Mouse (Mus musculus) Patski (cell line): ENCODE data around the gene Abcc5. TPM values are rescaled to one million over a fixed set of nuclear protein-coding genes. Genes with fewer than 3 reads are reported as not detected.

ENCODE experiments used
- ATAC-seq: fragments of 100-300 bp; one replicate; pipeline ENCODE4 v1.8.0; 2021
- CTCF ChIA-PET: fragments of 350-600 bp; sonication (Branson Sonifier 250); formaldehyde crosslinking; loops from one replicate; lab custom pipeline; 2022; ENCODE audit warnings: inconsistent platforms; lab: Charles Lee
- POLR2A ChIA-PET: fragments of 350-600 bp; sonication (Branson Sonifier 250); formaldehyde crosslinking; loops from one replicate; lab custom pipeline; 2022; ENCODE audit warnings: antibody characterized with exemption, inconsistent platforms; lab: Charles Lee
- DNase-seq: peaks from one replicate; pipeline ENCODE4 v3.0.0-alpha.2; 2011; ENCODE audit warnings: low read depth, low spot score
- H3K27me3 ChIP-seq: fragments of 371-371 bp; one replicate; pipeline ENCODE4 v1.5.1; 2021
- CTCF ChIP-seq: fragments of 100-300 bp; IDR thresholded peaks from one replicate; pipeline ENCODE4 v1.5.1; 2021
- in situ Hi-C: fragments of 300-500 bp; cut with MboI; formaldehyde crosslinking; loops from 3 replicates; pipeline ENCODE4 v1.11.1; 2018; ENCODE audit warnings: low pct_unique_long_range_greater_than_20kb, mixed read lengths
- polyA plus RNA-seq: library from polyadenylated mRNA; unstranded; gene quantifications from one replicate; pipeline ENCODE4 v1.2.3, GENCODE M21; 2021

Gene Abcc5
- polyA plus RNA-seq, 1 experiment from 2014 or later: 60.2 TPM

DNA sequence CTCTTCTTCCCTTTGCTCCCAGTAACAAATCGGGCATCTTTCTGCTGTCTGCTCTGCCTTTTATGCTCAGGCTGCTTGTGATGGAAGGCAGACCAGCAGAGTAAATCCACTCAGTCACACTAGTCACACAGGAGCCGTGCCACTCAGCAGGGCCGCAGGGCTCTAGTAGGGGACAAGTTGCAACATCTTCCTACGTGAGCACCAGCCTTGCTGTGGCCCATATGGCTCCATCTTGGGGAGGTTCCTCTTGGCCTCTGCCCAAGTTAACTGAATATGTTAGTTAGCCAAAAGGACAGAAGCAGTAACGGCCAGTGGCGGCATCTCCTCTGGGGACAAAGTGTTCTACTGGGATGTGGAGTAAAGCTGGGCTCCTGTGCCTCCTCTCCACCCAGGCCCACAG is 109.4 kb downstream of the Abcc5 start:
- in situ Hi-C loops: no loop called here
- CTCF ChIA-PET: interaction anchor here (1.5 to 2.0 kb wide), 2 partner anchors 15 to 82 kb away, joined by 3 to 4 read pairs; partner anchors contain the start of gene Parl
- no peak for TF ChIP-seq CTCF
- DNase-seq: no peak
- ATAC-seq: no peak
- POLR2A ChIA-PET: interaction anchor here (0.6 kb wide), 1 partner anchor 9 kb away, joined by 6 read pairs; no protein-coding TSS in a partner anchor
- H3K27me3 ChIP-seq: no peaks in the 10 kb centered on the region

DNA sequence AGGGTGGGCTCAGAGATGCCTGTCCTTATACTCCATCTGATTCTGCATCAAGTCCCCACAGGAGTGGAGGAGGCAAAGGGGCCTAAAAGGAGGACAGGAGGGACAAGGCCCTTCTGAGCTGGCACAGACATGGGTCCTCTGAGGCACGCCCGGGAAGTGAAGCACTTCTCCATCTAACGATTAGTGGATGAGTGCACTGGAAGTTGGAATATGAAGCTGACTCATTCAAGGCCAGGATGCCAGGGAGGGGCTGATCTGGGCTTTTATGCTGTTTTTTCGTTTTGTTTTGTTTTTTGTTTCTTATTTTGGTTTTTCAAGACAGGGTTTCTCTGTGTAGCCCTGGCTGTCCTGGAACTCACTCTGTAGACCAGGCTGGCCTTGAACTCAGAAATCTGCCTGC is 110.9 kb downstream of the Abcc5 start:
- ATAC-seq (no peak), DNase-seq (no peak)
- no peaks in the 10 kb centered on the region for H3K27me3 ChIP-seq
- in situ Hi-C loops: no loop called here
- ChIA-PET CTCF (no interaction called here), POLR2A (interaction anchor here (0.5 kb wide), 1 partner anchor 11 kb away, joined by 4 read pairs; no protein-coding TSS in a partner anchor)
- no peak for TF ChIP-seq CTCF

DNA sequence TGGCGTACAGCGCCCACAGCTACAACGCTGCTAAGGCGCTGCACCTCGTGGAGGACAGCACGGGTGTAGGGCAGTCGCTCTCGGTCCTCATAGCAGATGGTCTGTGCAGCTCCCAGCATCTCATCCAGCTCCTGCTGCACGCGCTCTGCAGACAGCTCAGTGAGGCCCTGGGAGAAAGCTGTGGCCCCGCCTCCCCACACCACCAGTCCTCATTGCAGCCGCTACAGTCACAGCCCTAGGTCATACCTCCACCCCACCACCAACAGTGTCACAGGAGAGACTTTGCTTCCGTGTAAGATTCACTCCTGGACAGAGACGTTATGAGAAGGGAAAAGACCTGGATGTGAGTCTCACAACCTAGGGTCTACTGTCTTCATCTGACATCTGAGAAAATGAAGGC is 113.9 kb downstream of the Abcc5 start:
- DNase-seq: no peak
- in situ Hi-C loops: no loop called here
- ATAC-seq: no peak
- CTCF ChIA-PET: no interaction called here
- POLR2A ChIA-PET: no interaction called here
- peaks cover 3% of the 10 kb centered on the region for H3K27me3 ChIP-seq
- no peak for TF ChIP-seq CTCF

DNA sequence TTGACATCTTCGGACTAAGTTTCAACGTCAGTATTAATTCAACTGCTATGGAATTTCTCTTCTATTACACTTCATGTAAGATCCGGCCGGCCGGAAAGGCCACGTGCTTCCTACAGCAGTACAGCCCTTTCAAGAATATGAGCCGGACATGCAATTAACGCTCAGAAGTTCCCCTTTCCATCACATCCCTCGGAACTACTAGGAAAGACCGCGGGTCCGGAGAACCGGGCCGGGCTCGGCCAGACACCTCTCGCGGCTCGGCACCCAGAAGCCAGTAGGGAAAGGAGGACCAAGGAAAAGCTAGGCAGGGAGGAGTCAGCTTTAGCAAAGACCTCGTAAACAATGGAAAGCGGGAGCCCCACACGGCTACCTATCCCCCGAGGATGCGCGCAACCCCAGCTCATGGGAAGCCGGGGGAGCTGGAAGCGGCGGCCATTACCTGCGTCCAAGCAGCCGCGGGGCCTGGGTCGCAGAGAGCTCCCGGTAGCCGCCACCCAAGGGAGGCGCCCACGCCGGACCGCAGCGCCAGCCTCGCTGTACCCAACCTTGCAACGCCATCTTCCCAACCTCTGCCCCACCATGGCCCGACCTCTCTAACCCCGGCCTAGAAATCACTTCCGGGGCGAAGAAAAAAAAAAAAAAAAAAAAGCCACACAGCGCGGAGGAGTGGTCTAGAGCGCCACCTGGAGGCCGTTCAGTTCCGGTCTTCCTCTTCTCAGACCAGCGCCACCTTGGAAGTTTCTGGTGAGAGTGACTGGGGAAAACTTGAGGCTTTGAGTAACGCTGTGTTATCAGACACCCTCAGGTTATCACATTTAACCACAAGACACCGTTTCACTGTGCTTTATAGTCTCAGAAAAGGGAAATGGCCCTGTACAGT is 124.2 kb downstream of the Abcc5 start, which contains the start of gene Parl:
TSS of gene Parl (minus strand) at position 618 of the 880 bp plus-strand sequence.
- TF ChIP-seq CTCF: peak; percentile 93
- POLR2A ChIA-PET: interaction anchor here (0.7 to 1.0 kb wide), 6 partner anchors 11 to 576 kb away, joined by 3 to 8 read pairs (median 4); no protein-coding TSS in a partner anchor
- peak; percentile 39 for DNase-seq
- CTCF ChIA-PET: interaction anchor here (0.8 to 1.8 kb wide), 8 partner anchors 9 to 125 kb away, joined by 3 to 15 read pairs (median 4); partner anchors contain the start of gene Abcc5
- peak; percentile 72 for ATAC-seq
- in situ Hi-C loops: loop anchor here (5.0 kb wide), 1 partner anchor 75 kb away; no protein-coding TSS in a partner anchor
- no peaks in the 10 kb centered on the region for H3K27me3 ChIP-seq

DNA sequence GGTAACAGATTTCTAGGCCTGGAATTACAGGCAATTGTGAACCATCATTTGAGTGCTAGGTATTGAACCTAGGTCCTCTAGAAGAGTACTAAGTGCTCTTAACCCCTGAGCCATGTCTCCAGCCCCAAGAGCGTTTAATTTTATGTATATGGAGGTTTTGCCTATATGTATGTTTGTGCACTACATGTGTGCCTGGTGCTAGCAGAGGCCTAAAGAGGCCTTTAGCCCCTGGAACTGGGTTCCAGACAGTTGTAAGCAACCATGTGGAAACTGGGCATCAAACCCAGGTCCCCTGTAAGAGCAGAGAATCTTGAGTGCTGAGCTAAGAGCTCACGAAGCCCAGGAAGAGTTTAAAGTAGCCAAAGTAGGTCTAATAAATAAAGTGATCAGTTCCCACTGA is 126.1 kb downstream of the Abcc5 start:
- no peak for DNase-seq
- ATAC-seq: no peak
- in situ Hi-C loops: loop anchor here (5.0 kb wide), 1 partner anchor 73 kb away; no protein-coding TSS in a partner anchor
- no peak for TF ChIP-seq CTCF
- CTCF ChIA-PET: interaction anchor here (1.8 kb wide), 1 partner anchor 86 kb away, joined by 5 read pairs; no protein-coding TSS in a partner anchor
- POLR2A ChIA-PET: interaction anchor here (0.6 kb wide), 1 partner anchor 67 kb away, joined by 4 read pairs; no protein-coding TSS in a partner anchor
- H3K27me3 ChIP-seq: no peaks in the 10 kb centered on the region

Other genes with a start within 250 kb of the Abcc5 start
- gene Map6d1, start 185.0 kb downstream of the Abcc5 start, polyA plus RNA-seq: 0.14 TPM
- gene Parl, start 124.0 kb downstream of the Abcc5 start, polyA plus RNA-seq: 64.4 TPM
- gene Cyp2ab1, start 101.0 kb downstream of the Abcc5 start, polyA plus RNA-seq: 0.09 TPM
- gene Eif2b5, start 72.4 kb upstream of the Abcc5 start, polyA plus RNA-seq: 82.8 TPM
- 52.8 TPM for gene Dvl3, start 90.6 kb upstream of the Abcc5 start, polyA plus RNA-seq
- gene Ap2m1, start 109.1 kb upstream of the Abcc5 start, polyA plus RNA-seq: 707 TPM
- gene Abcf3, start 122.2 kb upstream of the Abcc5 start, polyA plus RNA-seq: 61.5 TPM
- gene Vwa5b2, start 163.1 kb upstream of the Abcc5 start, polyA plus RNA-seq: 0.55 TPM
- gene Eef1akmt4, start 185.2 kb upstream of the Abcc5 start, polyA plus RNA-seq: 8.6 TPM
- 0.03 TPM for gene Gm49333, start 185.2 kb upstream of the Abcc5 start, polyA plus RNA-seq
- 21.5 TPM for gene Alg3, start 185.3 kb upstream of the Abcc5 start, polyA plus RNA-seq
- gene Camk2n2, start 194.9 kb upstream of the Abcc5 start, polyA plus RNA-seq: 11.5 TPM
- 0.12 TPM for gene Ece2, start 203.4 kb upstream of the Abcc5 start, polyA plus RNA-seq
- gene Psmd2, start 225.3 kb upstream of the Abcc5 start, polyA plus RNA-seq: 289 TPM
- gene Eif4g1, start 241.9 kb upstream of the Abcc5 start, polyA plus RNA-seq: 336 TPM